Mouse (Mus musculus) intestine, embryonic 14.5 days (tissue): ENCODE measurements around the gene Gm20662. TPM values are rescaled to one million over a fixed set of nuclear protein-coding genes. Genes with fewer than 3 reads are reported as not detected.

ENCODE experiments used
- ATAC-seq: fragments of 200-750 bp; cut with Nextera tagmentation; replicated peaks from 2 replicates; pipeline ENCODE4 v1.8.0; 2017; ENCODE audit warnings: low read depth, moderate number of reproducible peaks, moderate TSS enrichment, moderate library complexity; ENCODE audit not compliant: low FRiP score, low TSS enrichment
- DNase-seq: peaks from one replicate; pipeline ENCODE4 v3.0.0-alpha.2; 2018; ENCODE audit warnings: low spot score
- H3K27ac ChIP-seq: fragments of 300-500 bp; sonication (generic); 2 replicates; pipeline ENCODE4 v1.5.1; 2014; ENCODE audit warnings: low read depth, mild to moderate bottlenecking, control low read depth
- H3K27me3 ChIP-seq: fragments of 300-500 bp; sonication (generic); replicated peaks from 2 replicates; pipeline ENCODE4 v1.6.1; 2014; ENCODE audit warnings: low read length, control low read depth; ENCODE audit not compliant: control insufficient read depth, insufficient read depth
- H3K36me3 ChIP-seq: fragments of 300-500 bp; sonication (generic); 2 replicates; pipeline ENCODE4 v1.6.1; 2014; ENCODE audit warnings: low read length, control low read depth; ENCODE audit not compliant: control insufficient read depth, insufficient read depth
- H3K4me1 ChIP-seq: fragments of 300-500 bp; sonication (generic); replicated peaks from 2 replicates; pipeline ENCODE4 v1.6.1; 2014; ENCODE audit warnings: low read length, control low read depth, mixed read lengths; ENCODE audit not compliant: control insufficient read depth, insufficient read depth
- H3K4me2 ChIP-seq: fragments of 300-500 bp; sonication (generic); 2 replicates; pipeline ENCODE4 v1.6.1; 2014; ENCODE audit warnings: low read length
- H3K4me3 ChIP-seq: fragments of 300-500 bp; sonication (generic); 2 replicates; pipeline ENCODE4 v1.5.1; 2014; ENCODE audit warnings: low read depth, low read length, control low read depth, mixed read lengths
- H3K9ac ChIP-seq: fragments of 300-500 bp; sonication (generic); 2 replicates; pipeline ENCODE4 v1.6.1; 2014; ENCODE audit warnings: mild to moderate bottlenecking, low read length
- H3K9me3 ChIP-seq: fragments of 300-500 bp; sonication (generic); 2 replicates; pipeline ENCODE4 v1.6.1; 2016; ENCODE audit warnings: low read length, control low read depth; ENCODE audit not compliant: control insufficient read depth
- WGBS: fragments of 180-500 bp; shearing (Covaris S2); extraction: QIAGEN DNeasy Blood & Tissue Kit; methylation state at CpG from one replicate; pipeline ENCODE4 v1.1.7; 2014; 5-methylcytosine and 5-hydroxymethylcytosine counted together
- polyA plus RNA-seq: library from polyadenylated mRNA; unstranded; fragments of >200 nt; fragmentation: Nextera tagmentation; extraction: Ambion mirVana; gene quantifications from 2 replicates; pipeline ENCODE4 v1.2.1, GENCODE M21; 2014

Gene Gm20662
- polyA plus RNA-seq, 1 experiment from 2014 or later: 0.42 TPM

DNA sequence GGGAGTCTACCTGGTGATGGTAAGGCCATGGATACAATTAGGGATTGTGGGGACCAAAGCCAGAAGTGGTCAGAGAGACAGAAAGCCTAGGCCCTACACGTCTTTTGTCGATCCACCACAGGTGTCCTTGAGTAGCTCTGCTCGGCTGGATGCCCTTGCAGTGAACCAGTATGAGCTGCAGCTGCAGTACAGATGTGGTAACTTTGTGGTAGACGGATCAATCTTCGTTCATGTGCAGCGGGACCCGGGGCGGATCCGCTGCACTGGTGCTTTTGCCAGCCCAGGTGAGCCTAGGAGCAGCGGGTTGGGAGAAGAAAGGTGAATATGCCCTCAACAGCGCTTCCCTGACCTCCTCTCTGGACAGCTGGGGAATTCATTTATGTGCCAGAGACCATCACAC is 3.1 kb upstream of the Gm20662 start:
- Histone ChIP-seq H3K27ac (no peak overlapping the region), H3K4me1 (no peaks in the 10 kb centered on the region), H3K9ac (no peak overlapping the region), H3K9me3 (no peaks in the 10 kb centered on the region), H3K4me3 (no peak overlapping the region), H3K4me2 (no peak overlapping the region), H3K27me3 (no peaks in the 10 kb centered on the region), H3K36me3 (no peaks in the 10 kb centered on the region)
- WGBS: 91% methylated on average over 11 of the region's 11 CpGs
- ATAC-seq: no peak
- DNase-seq: no peak

- H3K4me1 ChIP-seq: no peaks in the 10 kb centered on the region
- no peak overlapping the region for H3K27ac ChIP-seq
- ATAC-seq (no peak), DNase-seq (no peak)
- H3K27me3 ChIP-seq: no peaks in the 10 kb centered on the region
- H3K36me3 ChIP-seq: no peaks in the 10 kb centered on the region
- no peaks in the 10 kb centered on the region for H3K9me3 ChIP-seq
- H3K4me2 ChIP-seq: no peak overlapping the region
- WGBS: 48% methylated on average over 2 of the region's 2 CpGs
- no peak overlapping the region for H3K4me3 ChIP-seq
- no peak overlapping the region for H3K9ac ChIP-seq
Measured at GRCm38 (mm10) chr9:107994464-107994863, 1.7 kb upstream of the Gm20662 start.

GRCm38 (mm10) chr9:107995513-107995912 is 636 bp upstream of the Gm20662 start:
- Histone ChIP-seq H3K9ac (no peak overlapping the region), H3K36me3 (no peaks in the 10 kb centered on the region), H3K27me3 (no peaks in the 10 kb centered on the region), H3K27ac (no peak overlapping the region), H3K4me3 (no peak overlapping the region), H3K9me3 (no peaks in the 10 kb centered on the region), H3K4me1 (no peaks in the 10 kb centered on the region), H3K4me2 (no peak overlapping the region)
- ATAC-seq (no peak), DNase-seq (no peak)
- 94% methylated on average over 21 of the region's 21 CpGs for WGBS

GRCm38 (mm10) chr9:108001922-108002770 is 6.0 kb downstream of the Gm20662 start, which contains the start of gene Ip6k1:
Ip6k1 (plus strand) TSS chr9:108002501.
- no peaks in the 10 kb centered on the region for H3K36me3 ChIP-seq
- peak within 1 kb of the TSS; percentile 91 for H3K4me2 ChIP-seq
- no peaks in the 10 kb centered on the region for H3K27me3 ChIP-seq
- peak within 1 kb of the TSS; percentile 93 for H3K9ac ChIP-seq
- under 1% methylated on average over 51 of the region's 51 CpGs for WGBS
- peak; percentile 99 for ATAC-seq
- peaks cover 19% of the 10 kb centered on the region for H3K4me1 ChIP-seq
- no peaks in the 10 kb centered on the region for H3K9me3 ChIP-seq
- peak; percentile 100 for DNase-seq
- peak within 1 kb of the TSS; percentile 98 for H3K4me3 ChIP-seq
- H3K27ac ChIP-seq: peak within 1 kb of the TSS; percentile 93

GRCm38 (mm10) chr9:108002778-108003530 is 6.8 kb downstream of the Gm20662 start:
- no peaks in the 10 kb centered on the region for H3K9me3 ChIP-seq
- ATAC-seq (peak; percentile 61), DNase-seq (no peak)
- no peaks in the 10 kb centered on the region for H3K27me3 ChIP-seq
- peaks cover 19% of the 10 kb centered on the region for H3K4me1 ChIP-seq
- peak overlapping the region; percentile 82 for H3K4me2 ChIP-seq
- peak overlapping the region; percentile 93 for H3K27ac ChIP-seq
- H3K9ac ChIP-seq: peak overlapping the region; percentile 93
- no peaks in the 10 kb centered on the region for H3K36me3 ChIP-seq
- H3K4me3 ChIP-seq: peak overlapping the region; percentile 98
- WGBS: under 1% methylated on average over 49 of the region's 50 CpGs

- 14% methylated on average over 8 of the region's 8 CpGs for WGBS
Measured at GRCm38 (mm10) chr9:108003531-108003890, 7.4 kb downstream of the Gm20662 start.

DNA sequence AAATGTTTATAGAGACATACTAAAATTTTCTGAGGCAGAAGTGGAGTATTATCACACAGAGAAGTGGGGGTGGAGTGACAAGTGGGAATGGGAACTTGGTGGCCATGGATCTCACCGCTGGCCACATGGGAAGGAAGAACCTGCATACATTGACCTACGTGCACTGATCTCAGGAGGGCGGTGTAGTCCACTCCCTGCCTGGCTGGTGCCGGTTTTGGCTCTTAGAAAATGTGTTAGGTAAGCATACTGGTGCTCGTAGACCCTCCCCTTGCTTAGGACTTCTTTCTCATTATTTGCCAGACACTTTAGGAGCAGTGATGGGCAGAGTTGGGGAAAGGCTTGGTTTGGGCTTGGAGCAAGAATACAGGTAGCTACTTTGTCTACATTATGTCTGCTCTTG is 11.9 kb downstream of the Gm20662 start:
- no peaks in the 10 kb centered on the region for H3K9me3 ChIP-seq
- DNase-seq: no peak
- no peak overlapping the region for H3K4me3 ChIP-seq
- H3K9ac ChIP-seq: no peak overlapping the region
- no peak for ATAC-seq
- no peak overlapping the region for H3K4me2 ChIP-seq
- H3K36me3 ChIP-seq: 0 out of 2 replicates have a peak, but pooled peaks cover 6% of the 10 kb centered on the region
- no peak overlapping the region for H3K27ac ChIP-seq
- 91% methylated on average over 5 of the region's 5 CpGs for WGBS
- H3K27me3 ChIP-seq: no peaks in the 10 kb centered on the region
- H3K4me1 ChIP-seq: peaks cover 13% of the 10 kb centered on the region

More at GRCm38 (mm10) chr9:108003531-108003890, 7.4 kb downstream of the Gm20662 start:
- Histone ChIP-seq H3K4me3 (peak overlapping the region; percentile 98), H3K4me1 (peaks cover 19% of the 10 kb centered on the region), H3K9me3 (no peaks in the 10 kb centered on the region), H3K27me3 (no peaks in the 10 kb centered on the region), H3K4me2 (peak overlapping the region; percentile 82), H3K36me3 (no peaks in the 10 kb centered on the region), H3K27ac (peak overlapping the region; percentile 93), H3K9ac (peak overlapping the region; percentile 93)
- ATAC-seq: no peak
- DNase-seq: peak; percentile 60

DNA sequence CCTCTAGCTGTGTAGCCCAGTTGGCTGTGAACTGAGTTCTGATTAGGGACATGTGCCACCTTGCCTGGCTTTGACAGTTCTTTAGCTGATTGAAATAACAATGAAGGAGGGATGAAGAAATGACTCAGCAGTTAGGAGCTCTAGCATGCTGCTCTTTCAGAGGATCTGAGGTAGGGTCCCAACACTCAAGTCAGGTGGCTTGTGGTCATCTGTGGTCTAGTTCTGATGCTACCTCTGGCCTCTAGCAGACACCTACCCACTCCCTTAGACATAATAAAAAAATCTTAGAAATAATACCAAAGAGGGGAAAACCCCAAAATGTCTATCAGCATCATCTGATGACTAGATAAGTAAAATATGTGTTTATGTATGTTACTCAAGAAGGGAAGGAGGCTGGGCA is 14.2 kb downstream of the Gm20662 start:
- Histone ChIP-seq H3K9ac (no peak overlapping the region), H3K36me3 (peaks cover 8% of the 10 kb centered on the region; the same call in 1 of the 2 replicates), H3K4me1 (no peaks in the 10 kb centered on the region), H3K27me3 (no peaks in the 10 kb centered on the region), H3K4me3 (no peak overlapping the region), H3K9me3 (no peaks in the 10 kb centered on the region), H3K4me2 (no peak overlapping the region), H3K27ac (no peak overlapping the region)
- DNase-seq (no peak), ATAC-seq (no peak)
